Mouse (Mus musculus): ENCODE results near the gene Rpl18a.

DNA sequence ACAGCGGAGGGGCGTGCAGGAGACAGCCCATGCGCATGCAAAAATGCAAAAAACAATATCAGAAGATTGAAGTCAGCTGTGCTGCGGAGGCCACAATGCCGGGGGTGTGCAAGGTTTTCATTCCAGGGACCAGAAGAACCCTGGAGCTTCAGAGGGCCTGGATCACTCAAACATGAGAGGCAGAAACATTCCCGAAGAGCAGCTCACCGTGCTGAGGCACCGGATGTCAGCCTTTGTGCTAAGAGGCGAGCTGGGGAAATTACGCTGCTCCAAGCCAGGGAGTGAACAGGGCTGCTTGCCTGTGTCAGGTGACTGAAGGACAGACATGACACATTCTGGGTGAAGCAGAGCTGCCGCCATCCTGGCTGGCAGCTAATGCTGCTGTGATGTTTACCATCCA lies 16.7 kb downstream of the Rpl18a start:
- TF ChIP-seq TAL1 (IDR thresholded peaks at IDR 0.05; ENCODE audit: low read length), result no peak
- no peak for TF ChIP-seq GATA1 (IDR thresholded peaks at IDR 0.05; ENCODE audit: low read length)

All from erythroblast, embryonic 14.5 days (primary cell).